Mouse (Mus musculus) liver, adult 2 months (tissue): Measurements from ENCODE around the gene Mcm2.

Experiments
- CTCF ChIP-seq: fragments of 200-500 bp; IDR thresholded peaks from 2 replicates; pipeline ENCODE4 v1.5.1; 2011; ENCODE audit warnings: low read depth, low read length, control low read depth
- POLR2A ChIP-seq: fragments of 200-500 bp; IDR thresholded peaks from 2 replicates; pipeline ENCODE4 v1.6.1; 2011; ENCODE audit warnings: low read length, control low read depth; ENCODE audit not compliant: insufficient read depth; ENCODE audit errors: extremely low read depth

- no peak for TF ChIP-seq POLR2A
- TF ChIP-seq CTCF = no peak
Observed at GRCm38 (mm10) chr6:88884195-88884594, 14.4 kb downstream of the Mcm2 start.
